Mouse (Mus musculus): ENCODE data around the gene Hamp2. TPM values are rescaled to one million over a fixed set of nuclear protein-coding genes. Genes with fewer than 3 reads are reported as not detected.
"Not testable (repeated sequence)": the region's sequence is repeated elsewhere in the genome, so short reads cannot be mapped to it uniquely, and the experiment has no call there.

Hamp2 gene
- polyA plus RNA-seq, 1 experiment from 2014 or later: not detected

DNA sequence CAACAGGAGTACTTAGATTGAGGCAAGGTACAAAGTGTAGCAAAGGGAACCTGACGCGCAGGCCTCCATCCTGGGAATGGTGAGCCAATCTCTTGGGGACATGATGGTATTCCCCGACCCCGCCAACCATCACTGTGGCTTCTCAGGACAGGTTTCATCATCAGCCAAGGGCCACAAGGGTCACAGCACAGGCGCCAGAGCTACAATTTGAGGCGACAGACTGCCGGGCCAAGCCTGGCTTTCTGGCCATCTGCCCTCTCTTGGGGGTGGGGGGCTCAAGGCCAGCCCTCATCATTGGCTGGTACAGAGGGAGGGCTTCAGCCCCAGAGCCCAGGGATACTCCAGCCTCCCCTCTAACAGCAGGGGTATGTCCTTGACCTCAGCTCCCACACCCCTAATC lies 21.0 kb upstream of the Hamp2 start:
- not testable (repeated sequence) for H3K27me3 ChIP-seq (ENCODE audit: low read depth, poor library complexity, severe bottlenecking); DNase-seq (ENCODE audit: low spot score); H3K4me1 ChIP-seq; H3K9me3 ChIP-seq (replicated peaks); H3K4me3 ChIP-seq; H3K27ac ChIP-seq
- WGBS: 94% methylated on average over 7 of the region's 7 CpGs
- peaks cover 41% of the 10 kb centered on the region for H3K36me3 ChIP-seq

DNA sequence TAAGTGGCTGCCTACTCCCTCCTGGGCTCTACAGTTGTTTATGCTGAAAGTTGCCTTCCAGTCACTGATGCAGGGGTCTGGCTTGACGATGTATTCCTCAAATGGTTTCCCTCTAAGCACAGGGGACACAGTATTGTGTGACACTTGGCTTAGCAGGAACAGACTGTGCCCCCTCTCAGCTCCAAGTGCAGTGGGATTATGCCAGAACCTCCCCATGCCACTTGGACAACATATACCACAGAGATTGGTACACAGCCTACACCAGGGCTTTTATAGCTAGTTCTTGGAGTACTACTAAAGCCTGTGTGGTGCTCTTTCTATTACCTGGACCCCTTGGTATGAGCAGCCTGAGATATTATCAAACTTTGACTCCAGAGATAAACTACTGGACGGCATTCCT lies 20.2 kb upstream of the Hamp2 start:
- 77% methylated on average over 2 of the region's 2 CpGs for WGBS
- H3K9me3 ChIP-seq (replicated peaks); H3K27ac ChIP-seq; H3K4me3 ChIP-seq; DNase-seq (ENCODE audit: low spot score); H3K4me1 ChIP-seq; H3K27me3 ChIP-seq (ENCODE audit: low read depth, poor library complexity, severe bottlenecking): not testable (repeated sequence)
- peaks cover 34% of the 10 kb centered on the region for H3K36me3 ChIP-seq

- Histone ChIP-seq H3K36me3 (peaks cover 27% of the 10 kb centered on the region), H3K27ac (no peak within 1 kb of the TSS), H3K4me3 (no peak within 1 kb of the TSS), H3K27me3 (ENCODE audit: low read depth, poor library complexity, severe bottlenecking) (no peaks in the 10 kb centered on the region), H3K9me3 (replicated peaks) (no peaks in the 10 kb centered on the region), H3K4me1 (no peaks in the 10 kb centered on the region)
- no peak for DNase-seq (ENCODE audit: low spot score)
- 71% methylated on average over 9 of the region's 9 CpGs for WGBS
These were observed 19.6 kb upstream of the Hamp2 start, which contains the start of gene Hamp for GRCm38 (mm10) chr7:30943909-30944635. Gene Hamp (minus strand): TSS chr7:30944032.

GRCm38 (mm10) chr7:30942365-30942764 lies 17.9 kb upstream of the Hamp2 start:
- 48% methylated on average over 3 of the region's 3 CpGs for WGBS
- not testable (repeated sequence) for H3K4me1 ChIP-seq; H3K27ac ChIP-seq; H3K4me3 ChIP-seq; DNase-seq (ENCODE audit: low spot score); H3K27me3 ChIP-seq (ENCODE audit: low read depth, poor library complexity, severe bottlenecking); H3K9me3 ChIP-seq (replicated peaks)
- H3K36me3 ChIP-seq: peaks cover 17% of the 10 kb centered on the region

- DNase-seq (ENCODE audit: low spot score); H3K27ac ChIP-seq; H3K4me1 ChIP-seq; H3K9me3 ChIP-seq (replicated peaks); H3K36me3 ChIP-seq; H3K27me3 ChIP-seq (ENCODE audit: low read depth, poor library complexity, severe bottlenecking); H3K4me3 ChIP-seq: not testable (repeated sequence)
- 74% methylated on average over 1 of the region's 1 CpGs for WGBS
These were observed 15.6 kb upstream of the Hamp2 start for GRCm38 (mm10) chr7:30940070-30940469.

GRCm38 (mm10) chr7:30935422-30936099 lies 11.1 kb upstream of the Hamp2 start:
- DNase-seq (ENCODE audit: low spot score); H3K27ac ChIP-seq; H3K9me3 ChIP-seq (replicated peaks); H3K4me3 ChIP-seq; H3K27me3 ChIP-seq (ENCODE audit: low read depth, poor library complexity, severe bottlenecking); H3K4me1 ChIP-seq; H3K36me3 ChIP-seq: not testable (repeated sequence)
- 84% methylated on average over 6 of the region's 6 CpGs for WGBS

DNA sequence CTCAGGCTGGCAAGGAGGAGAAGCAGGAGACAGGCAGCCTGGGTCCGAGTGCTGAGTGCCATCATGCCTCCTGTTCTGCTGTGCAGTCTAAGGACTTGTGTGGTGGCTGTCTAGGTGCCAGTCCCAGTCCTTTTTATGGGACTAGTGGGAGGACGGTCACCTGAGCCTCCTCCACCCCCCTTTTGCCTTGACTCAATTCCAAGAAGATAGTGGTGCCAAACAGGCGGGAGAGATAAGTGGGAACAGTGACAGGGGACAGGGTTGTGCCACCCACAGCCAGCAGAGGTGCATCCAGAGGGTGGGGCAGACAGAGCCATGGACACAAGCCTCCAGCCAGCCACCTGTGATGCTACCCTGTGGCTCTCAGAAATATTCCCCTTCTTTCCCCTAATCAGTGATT lies 410 bp downstream of the Hamp2 start:
- no peak for DNase-seq (ENCODE audit: low spot score)
- Histone ChIP-seq H3K27me3 (ENCODE audit: low read depth, poor library complexity, severe bottlenecking) (no peaks in the 10 kb centered on the region), H3K4me1 (no peaks in the 10 kb centered on the region), H3K27ac (no peak overlapping the region), H3K9me3 (replicated peaks) (no peaks in the 10 kb centered on the region), H3K36me3 (no peaks in the 10 kb centered on the region), H3K4me3 (no peak overlapping the region)
- WGBS: 65% methylated on average over 3 of the region's 3 CpGs

- DNase-seq (ENCODE audit: low spot score); H3K27me3 ChIP-seq (ENCODE audit: low read depth, poor library complexity, severe bottlenecking); H3K4me1 ChIP-seq; H3K36me3 ChIP-seq; H3K9me3 ChIP-seq (replicated peaks); H3K27ac ChIP-seq; H3K4me3 ChIP-seq: not testable (repeated sequence)
- 65% methylated on average over 3 of the region's 3 CpGs for WGBS
These were observed 2.0 kb downstream of the Hamp2 start for GRCm38 (mm10) chr7:30922490-30922889.

DNA sequence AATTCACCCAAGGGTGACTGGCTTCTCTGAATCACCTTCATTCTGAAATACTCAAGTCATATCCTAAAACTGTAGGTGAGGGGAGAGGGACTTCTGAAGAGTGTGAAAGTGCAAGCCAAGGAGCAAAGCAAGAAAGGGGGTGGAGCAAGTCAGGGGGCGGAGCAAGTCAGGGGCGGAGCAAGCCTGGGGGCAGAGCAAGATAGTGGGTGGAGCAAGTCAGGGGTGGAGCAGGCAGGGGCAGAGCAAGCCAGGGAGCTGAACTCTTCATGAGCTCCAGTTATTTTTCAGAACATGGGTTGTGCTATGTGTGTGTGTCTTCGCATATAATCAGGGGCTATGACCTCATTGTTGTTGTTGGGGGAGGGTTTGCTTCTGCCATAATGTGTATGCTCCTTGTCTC lies 4.3 kb downstream of the Hamp2 start:
- H3K36me3 ChIP-seq: no peaks in the 10 kb centered on the region
- H3K4me3 ChIP-seq: no peak overlapping the region
- WGBS: 71% methylated on average over 3 of the region's 3 CpGs
- no peak overlapping the region for H3K27ac ChIP-seq
- H3K4me1 ChIP-seq: peaks cover 6% of the 10 kb centered on the region; the same call in 1 of the 2 replicates
- H3K27me3 ChIP-seq (ENCODE audit: low read depth, poor library complexity, severe bottlenecking): no peaks in the 10 kb centered on the region
- no peaks in the 10 kb centered on the region for H3K9me3 ChIP-seq (replicated peaks)
- DNase-seq (ENCODE audit: low spot score): no peak

- Histone ChIP-seq H3K9me3 (replicated peaks) (no peaks in the 10 kb centered on the region), H3K4me1 (peaks cover 9% of the 10 kb centered on the region), H3K4me3 (no peak overlapping the region), H3K27ac (no peak overlapping the region), H3K27me3 (ENCODE audit: low read depth, poor library complexity, severe bottlenecking) (no peaks in the 10 kb centered on the region), H3K36me3 (no peaks in the 10 kb centered on the region)
- no peak for DNase-seq (ENCODE audit: low spot score)
- WGBS: 73% methylated on average over 4 of the region's 4 CpGs
These were observed 7.3 kb downstream of the Hamp2 start for GRCm38 (mm10) chr7:30917219-30917618.

DNA sequence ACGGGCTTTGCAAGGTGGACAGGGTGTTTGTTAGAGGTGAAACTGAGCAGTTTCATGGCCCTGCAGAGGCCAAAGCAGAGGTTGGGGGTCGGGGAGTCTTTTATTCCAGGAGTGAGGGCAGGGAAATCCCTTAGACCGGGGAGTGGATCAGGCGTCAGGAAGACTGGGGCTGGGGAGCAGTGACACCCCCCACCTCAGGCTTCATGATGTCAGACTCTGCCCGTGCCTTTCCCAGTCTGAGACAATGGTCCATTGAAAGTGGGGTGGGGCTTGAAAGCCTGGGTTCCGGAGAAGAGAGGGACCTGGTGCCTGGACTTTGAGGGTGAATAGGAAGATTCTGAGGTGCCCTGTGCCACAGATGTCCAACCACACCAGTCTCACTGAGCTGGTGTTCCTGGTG lies 7.8 kb downstream of the Hamp2 start:
- no peak overlapping the region for H3K27ac ChIP-seq
- no peak overlapping the region for H3K4me3 ChIP-seq
- no peak for DNase-seq (ENCODE audit: low spot score)
- no peaks in the 10 kb centered on the region for H3K27me3 ChIP-seq (ENCODE audit: low read depth, poor library complexity, severe bottlenecking)
- WGBS: 45% methylated on average over 6 of the region's 6 CpGs
- H3K36me3 ChIP-seq: no peaks in the 10 kb centered on the region
- no peaks in the 10 kb centered on the region for H3K9me3 ChIP-seq (replicated peaks)
- peaks cover 9% of the 10 kb centered on the region for H3K4me1 ChIP-seq

DNA sequence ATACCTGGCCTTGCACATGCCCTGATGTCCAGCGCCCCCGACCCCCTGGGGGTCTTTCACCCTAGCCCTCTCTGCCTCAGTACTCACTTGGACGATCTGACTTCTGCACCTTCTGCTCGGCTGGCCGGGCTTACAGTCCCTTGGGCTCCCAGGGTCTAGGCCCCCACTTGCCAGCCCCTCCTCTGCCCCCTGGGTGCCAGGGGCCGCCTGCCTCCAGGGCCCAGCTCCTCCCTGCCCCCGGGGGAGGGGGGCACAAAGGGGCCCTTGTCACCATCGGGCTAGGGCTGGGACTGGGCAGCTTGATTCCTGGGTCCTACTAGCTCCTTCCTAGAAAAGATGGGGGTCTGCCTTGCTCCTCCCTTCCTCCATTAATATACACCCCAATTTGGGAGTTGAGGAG lies 9.7 kb downstream of the Hamp2 start, which contains the start of gene Mag:
Mag (minus strand) TSS at position 142 of the 400 bp plus-strand sequence.
- DNase-seq (ENCODE audit: low spot score): no peak
- WGBS: 81% methylated on average over 8 of the region's 8 CpGs
- peaks cover 9% of the 10 kb centered on the region for H3K4me1 ChIP-seq
- H3K27me3 ChIP-seq (ENCODE audit: low read depth, poor library complexity, severe bottlenecking): no peaks in the 10 kb centered on the region
- no peaks in the 10 kb centered on the region for H3K36me3 ChIP-seq
- H3K27ac ChIP-seq: no peak within 1 kb of the TSS
- no peak within 1 kb of the TSS for H3K4me3 ChIP-seq
- H3K9me3 ChIP-seq (replicated peaks): no peaks in the 10 kb centered on the region

DNA sequence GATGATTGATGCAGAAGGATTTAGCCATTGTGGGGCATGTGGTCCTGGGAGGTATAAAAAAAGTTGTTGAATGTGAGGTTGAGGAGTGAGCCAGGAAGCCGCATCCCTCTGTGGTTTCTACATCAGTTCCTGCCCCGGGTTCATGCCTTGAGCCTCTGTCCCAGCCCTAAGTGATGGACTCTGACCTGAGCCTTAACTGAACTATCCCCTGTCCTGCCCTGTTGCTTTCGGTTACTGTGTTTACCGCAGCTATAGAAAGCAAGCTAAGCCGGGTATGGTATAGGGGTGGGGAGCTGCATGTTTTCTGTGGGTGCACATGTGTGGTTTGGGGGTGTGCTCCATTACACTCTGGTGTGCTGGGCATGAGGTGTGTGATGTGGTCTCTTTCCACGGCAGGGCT lies 14.7 kb downstream of the Hamp2 start:
- H3K27ac ChIP-seq: no peak overlapping the region
- WGBS: 84% methylated on average over 6 of the region's 6 CpGs
- DNase-seq (ENCODE audit: low spot score): no peak
- 0 out of 2 replicates have a peak, but pooled peaks cover 5% of the 10 kb centered on the region for H3K27me3 ChIP-seq (ENCODE audit: low read depth, poor library complexity, severe bottlenecking)
- H3K36me3 ChIP-seq: no peaks in the 10 kb centered on the region
- H3K4me1 ChIP-seq: peaks cover 17% of the 10 kb centered on the region
- no peaks in the 10 kb centered on the region for H3K9me3 ChIP-seq (replicated peaks)
- H3K4me3 ChIP-seq: no peak overlapping the region

Data from limb, embryonic 10.5 days (tissue).